Mouse (Mus musculus): ENCODE results near the gene Nid1.

Gene Nid1

GRCm38 (mm10) chr13:13546792-13547191 is 109.4 kb downstream of the Nid1 start:
- DNase-seq (ENCODE audit: low spot score): peak; percentile 80

GRCm38 (mm10) chr13:13547889-13548288 is 110.5 kb downstream of the Nid1 start:
- no peak for DNase-seq (ENCODE audit: low spot score)

DNA sequence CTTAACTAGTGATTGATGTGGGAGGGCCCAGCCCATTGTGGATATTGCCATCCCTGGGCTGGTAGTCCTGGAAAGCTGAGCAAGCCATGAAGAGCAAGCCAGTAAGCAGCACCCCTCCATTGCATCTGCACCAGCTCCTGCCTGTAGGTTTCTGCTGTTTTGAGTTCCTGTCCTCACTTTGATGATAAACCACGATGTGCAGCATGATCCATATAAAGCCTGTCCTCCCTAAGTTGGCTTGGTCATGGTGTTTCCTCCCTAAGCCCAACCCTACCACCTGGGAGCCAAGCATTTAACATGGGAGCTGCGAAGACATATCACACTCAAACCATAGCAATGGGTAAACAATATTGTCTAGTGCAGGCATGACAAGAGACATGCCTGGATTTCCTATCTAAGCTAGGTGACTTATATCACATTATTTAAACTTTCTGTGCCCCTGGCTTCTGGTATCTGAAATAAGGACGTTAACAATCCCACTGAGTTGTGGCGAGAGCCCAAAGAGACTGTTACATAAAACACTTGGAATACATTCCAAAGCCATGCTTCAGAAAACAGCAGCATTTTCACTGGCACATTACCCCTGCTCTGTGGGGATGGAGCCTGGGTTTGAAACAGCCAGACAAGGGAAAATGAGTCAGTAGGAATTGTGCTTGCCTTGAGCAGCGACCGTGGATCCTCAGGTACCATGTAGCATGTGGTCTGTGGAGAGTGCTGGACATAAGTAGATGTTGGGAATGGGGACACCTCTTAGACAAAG is 111.3 kb downstream of the Nid1 start:
- no peak for DNase-seq (ENCODE audit: low spot score)

DNA sequence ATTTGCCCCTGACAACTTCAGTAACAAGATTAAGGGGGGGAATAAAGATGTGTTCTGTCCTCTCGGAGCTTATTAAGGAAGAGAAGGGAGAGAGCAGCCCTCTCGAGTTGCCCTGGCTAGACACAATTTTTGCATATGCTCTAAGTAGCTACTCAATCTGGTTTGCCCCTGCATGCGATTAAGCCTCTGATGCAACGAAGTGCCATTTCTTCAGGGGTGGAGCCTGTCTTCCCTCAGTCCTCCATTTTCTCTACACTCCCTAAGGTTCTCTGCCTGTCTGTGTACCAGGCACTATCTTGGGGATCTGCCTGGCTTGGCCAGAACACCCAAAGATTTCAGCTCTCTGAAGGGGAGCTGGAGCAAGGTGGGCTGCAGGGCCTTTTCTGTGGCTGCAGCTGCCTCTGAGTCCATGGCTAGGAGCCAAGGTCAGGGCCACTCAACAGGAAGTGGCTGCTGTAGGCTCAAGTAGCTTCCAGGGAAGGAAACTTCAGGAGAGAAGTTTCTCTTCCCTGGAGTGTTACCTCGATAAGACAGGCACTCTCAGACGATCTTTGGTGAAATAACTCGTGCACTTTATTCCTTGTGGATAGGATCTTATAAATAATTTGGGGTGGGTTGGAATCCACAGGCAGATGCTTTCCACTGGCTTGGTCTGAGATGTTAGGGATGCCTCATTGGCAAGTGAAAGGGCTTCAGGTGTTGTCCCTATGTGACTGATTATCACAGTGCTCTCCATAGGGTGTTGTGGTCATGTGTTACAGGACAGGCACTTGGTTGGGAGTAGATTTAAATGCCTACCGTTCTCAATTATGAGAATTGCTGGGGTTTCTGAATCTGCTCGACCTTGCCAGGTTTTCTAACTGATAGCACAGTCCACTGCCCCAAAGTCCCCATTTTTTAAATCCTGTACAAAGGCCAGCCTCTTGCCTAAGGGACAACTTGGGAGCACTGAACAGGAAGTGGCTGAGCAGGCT is 112.6 kb downstream of the Nid1 start:
- DNase-seq (ENCODE audit: low spot score): no peak

DNA sequence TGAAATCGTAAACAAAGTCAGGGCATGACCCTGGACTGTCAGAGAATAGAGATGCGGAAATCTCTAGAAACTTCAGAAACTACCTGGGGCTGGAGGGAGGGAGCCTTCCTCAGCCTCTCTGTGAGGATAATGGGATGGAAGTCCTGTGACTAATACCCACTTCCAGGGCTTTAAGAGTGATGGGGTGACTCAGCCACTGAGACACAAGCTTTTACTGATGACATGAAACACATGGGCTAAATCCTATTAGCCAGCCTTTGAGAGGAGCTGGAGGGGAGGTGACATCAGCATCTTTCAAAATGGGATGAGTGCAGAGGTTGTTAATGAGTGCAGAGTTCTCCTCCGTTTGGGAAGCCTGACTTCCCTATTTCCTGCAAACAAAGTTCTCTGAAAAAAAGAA is 114.7 kb downstream of the Nid1 start:
- DNase-seq (ENCODE audit: low spot score): no peak

- DNase-seq (ENCODE audit: low spot score): no peak
Observed at GRCm38 (mm10) chr13:13553660-13554059, 116.3 kb downstream of the Nid1 start.

GRCm38 (mm10) chr13:13555196-13555595 is 117.8 kb downstream of the Nid1 start:
- no peak for DNase-seq (ENCODE audit: low spot score)

DNA sequence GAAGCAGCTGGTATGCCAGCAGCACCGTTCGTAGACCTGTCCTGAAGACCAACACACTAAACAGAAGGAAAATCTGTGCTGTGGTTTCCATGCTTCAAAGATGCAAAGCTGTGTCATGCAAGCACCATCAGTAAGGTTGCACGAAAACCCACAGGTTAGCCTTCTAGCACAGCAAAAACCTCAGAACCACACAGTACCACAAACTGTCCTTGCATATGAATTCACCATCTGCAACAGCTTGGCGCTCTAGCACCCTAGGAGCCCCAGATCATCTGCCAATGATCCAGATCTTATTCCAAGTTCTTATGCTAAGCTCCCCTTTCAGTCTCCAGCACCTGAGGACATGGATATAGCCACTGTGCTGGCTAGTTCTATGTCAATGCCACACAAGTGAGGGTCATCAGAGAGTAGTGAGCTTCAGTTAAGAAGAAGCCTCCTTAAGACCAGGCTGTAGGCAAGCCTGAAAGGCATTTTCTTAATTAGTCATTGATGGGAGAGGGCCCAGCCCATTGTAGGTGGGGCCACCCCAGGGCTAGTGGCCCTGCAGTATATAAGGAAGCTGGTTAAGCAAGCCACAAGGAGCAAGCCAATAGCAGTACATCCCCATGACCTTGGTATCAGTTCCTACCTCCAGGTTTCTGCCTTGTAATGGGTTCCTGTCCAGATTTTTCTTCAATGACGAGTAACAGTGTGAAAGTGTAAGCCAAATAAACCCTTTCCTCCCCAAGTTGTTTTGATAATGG is 119.8 kb downstream of the Nid1 start:
- DNase-seq (ENCODE audit: low spot score): no peak

GRCm38 (mm10) chr13:13558251-13558650 is 120.9 kb downstream of the Nid1 start:
- DNase-seq (ENCODE audit: low spot score): no peak

DNA sequence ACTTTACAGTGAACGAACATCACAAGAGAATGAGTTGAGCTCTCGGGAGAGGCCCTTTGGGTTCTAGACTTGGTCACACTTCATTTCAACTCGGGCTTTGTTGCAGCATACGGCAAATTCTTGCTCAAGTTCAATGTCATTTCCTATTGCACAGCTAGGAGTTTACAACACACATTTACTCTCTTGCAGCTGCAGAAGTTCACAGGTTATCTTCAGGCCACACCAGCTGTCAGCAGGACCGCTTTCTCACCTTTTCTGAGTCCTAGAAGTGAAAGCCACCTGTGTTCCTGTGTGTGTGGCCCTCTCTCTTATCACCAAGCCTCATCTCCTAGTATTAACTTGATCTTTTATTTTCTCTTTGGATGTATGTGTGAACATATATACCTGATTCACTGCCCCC is 121.5 kb downstream of the Nid1 start:
- DNase-seq (ENCODE audit: low spot score): no peak
